Mouse (Mus musculus) heart, adult 2 months (tissue): Measurements from ENCODE around the gene Klhl9.

Source experiments
- CTCF ChIP-seq: fragments of 200-600 bp; IDR thresholded peaks from 2 replicates; pipeline ENCODE4 v1.8.1; 2022; ENCODE audit warnings: antibody characterized with exemption, mild to moderate bottlenecking, moderate library complexity
- EP300 ChIP-seq: fragments of 200-500 bp; IDR thresholded peaks from 2 replicates; pipeline ENCODE4 v1.6.1; 2011; ENCODE audit warnings: low read depth, low read length, control low read depth; ENCODE audit not compliant: insufficient read depth
- POLR2A ChIP-seq: fragments of 200-500 bp; IDR thresholded peaks from 2 replicates; pipeline ENCODE4 v1.6.1; 2011; ENCODE audit warnings: mild to moderate bottlenecking, low read depth, low read length, control low read depth; ENCODE audit not compliant: insufficient read depth

- TF ChIP-seq CTCF (peak; percentile 83), POLR2A (no peak), EP300 (peak; percentile 55; the same call in 1 of the 2 replicates)
Measured at GRCm38 (mm10) chr4:88727324-88727723, 5.1 kb upstream of the Klhl9 start.
